Mouse (Mus musculus) stomach, postnatal 0 days (tissue): ENCODE results near the gene Tipin.

Experiments
- CTCF ChIP-seq: IDR thresholded peaks from 2 replicates; pipeline ENCODE4 v1.5.1; 2016; ENCODE audit warnings: antibody characterized with exemption, low read depth, mild to moderate bottlenecking, moderate library complexity
- EP300 ChIP-seq: optimal IDR thresholded peaks from 2 replicates; pipeline ENCODE3; 2016; ENCODE audit warnings: antibody characterized with exemption

- TF ChIP-seq EP300 (no peak), CTCF (no peak)
These were observed 49.7 kb upstream of the Tipin start for GRCm38 (mm10) chr9:64231674-64232073.
